ENCODE assay signal across 9 mouse cellular contexts in the genomic region with DNA sequence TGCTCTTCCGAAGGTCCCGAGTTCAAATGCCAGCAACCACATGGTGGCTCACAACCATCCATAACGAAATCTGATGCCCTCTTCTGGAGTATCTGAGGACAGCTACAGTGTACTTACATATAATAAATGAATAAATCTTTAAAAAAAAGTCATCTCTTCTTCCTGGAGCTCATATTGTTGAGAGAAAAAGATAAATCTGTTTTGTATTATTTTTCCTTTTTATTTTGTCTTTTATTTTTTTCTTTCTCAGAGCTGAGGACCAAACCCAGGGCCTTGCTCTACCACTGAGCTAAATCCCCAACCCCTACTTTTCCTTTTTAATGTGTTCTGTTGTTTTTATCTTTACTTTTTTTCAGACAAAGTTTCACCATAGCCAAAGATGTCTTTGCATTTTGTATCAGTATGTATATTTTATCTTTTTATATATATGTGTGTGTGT. TPM values are rescaled to one million over a fixed set of nuclear protein-coding genes. Genes with fewer than 3 reads are reported as not detected.
DNase-seq lines count a peak whose midpoint lies in the region; ATAC-seq lines count a peak whose summit lies in the region.
"Not testable (repeated sequence)": the region's sequence is repeated elsewhere in the genome, so short reads cannot be mapped to it uniquely, and the experiment has no call there.
"Had no signal": no experiment of that assay in that cellular context is flagged by ENCODE, and none has a peak within 500 bp of the region (broad histone marks: within the 10 kb centered on the region; RNA-seq: fewer than 3 reads in every experiment).

No protein-coding gene starts in this region.

- not testable (repeated sequence) for H3K4me1 ChIP-seq in brown adipose tissue, adult 24 weeks (ENCODE audit: control insufficient read depth, insufficient read depth, insufficient read length, low read length)
- H3K4me1 ChIP-seq in forebrain, embryonic 14.5 days (ENCODE audit: control insufficient read depth, insufficient read depth, low read length) = peaks cover 20% of the 10 kb centered on the region
- H3K4me1 ChIP-seq in hindbrain, embryonic 10.5 days (replicated peaks) = peaks cover 21% of the 10 kb centered on the region
- H3K4me1 ChIP-seq in kidney, embryonic 14.5 days (ENCODE audit: control insufficient read depth, insufficient read depth, low read length) = peaks cover 14% of the 10 kb centered on the region
- peaks cover 37% of the 10 kb centered on the region for H3K4me1 ChIP-seq in liver, embryonic 12.5 days
- peaks cover 23% of the 10 kb centered on the region for H3K4me1 ChIP-seq in midbrain, embryonic 10.5 days
- peaks cover 28% of the 10 kb centered on the region for H3K4me1 ChIP-seq in neural tube, embryonic 15.5 days

- peaks cover 14% of the 10 kb centered on the region for H3K36me3 ChIP-seq in forebrain, embryonic 14.5 days (ENCODE audit: control insufficient read depth, insufficient read depth, low read length)
- peaks cover 33% of the 10 kb centered on the region for H3K36me3 ChIP-seq in hindbrain, embryonic 10.5 days
- peaks cover 29% of the 10 kb centered on the region for H3K36me3 ChIP-seq in kidney, embryonic 14.5 days (ENCODE audit: control insufficient read depth, insufficient read depth, low read length)
- H3K36me3 ChIP-seq in liver, embryonic 12.5 days = peaks cover 31% of the 10 kb centered on the region
- H3K36me3 ChIP-seq in midbrain, embryonic 10.5 days = peaks cover 31% of the 10 kb centered on the region
- not testable (repeated sequence) for H3K36me3 ChIP-seq in neural tube, embryonic 15.5 days

- 10% methylated on average over 3 of the region's 3 CpGs for WGBS in forebrain, embryonic 14.5 days
- 9% methylated on average over 3 of the region's 3 CpGs for WGBS in hindbrain, embryonic 10.5 days
- 3% methylated on average over 3 of the region's 3 CpGs for WGBS in kidney, embryonic 14.5 days
- 2% methylated on average over 3 of the region's 3 CpGs for WGBS in liver, embryonic 12.5 days (ENCODE audit: insufficient replicate concordance)
- WGBS in midbrain, embryonic 10.5 days = 10% methylated on average over 3 of the region's 3 CpGs
- WGBS in neural tube, embryonic 15.5 days = 3% methylated on average over 3 of the region's 3 CpGs

- not testable (repeated sequence) for H3K9ac ChIP-seq in forebrain, embryonic 14.5 days (ENCODE audit: low read length); kidney, embryonic 14.5 days (ENCODE audit: low read depth, low read length)
- peak overlapping the region; percentile 70 for H3K9ac ChIP-seq in liver, embryonic 12.5 days
- peak overlapping the region; percentile 49 for H3K9ac ChIP-seq in neural tube, embryonic 15.5 days (replicated peaks)

- H3K9me3 ChIP-seq in forebrain, embryonic 14.5 days (replicated peaks; ENCODE audit: control insufficient read depth, low read length); hindbrain, embryonic 10.5 days; kidney, embryonic 14.5 days (ENCODE audit: control insufficient read depth, low read length); liver, embryonic 12.5 days (replicated peaks); midbrain, embryonic 10.5 days (replicated peaks); neural tube, embryonic 15.5 days (replicated peaks): not testable (repeated sequence)

- peak; percentile 58 for DNase-seq in 416B (ENCODE audit: low read depth)
- DNase-seq in forebrain, embryonic 14.5 days (ENCODE audit: low spot score); hindbrain, embryonic 10.5 days (ENCODE audit: low spot score); midbrain, embryonic 10.5 days (ENCODE audit: low spot score): not testable (repeated sequence)

- not testable (repeated sequence) for H3K27me3 ChIP-seq in forebrain, embryonic 14.5 days (replicated peaks; ENCODE audit: control insufficient read depth, insufficient read depth, low read length); hindbrain, embryonic 10.5 days (ENCODE audit: insufficient read depth, poor library complexity, severe bottlenecking); kidney, embryonic 14.5 days (ENCODE audit: control insufficient read depth, insufficient read depth, low read length); liver, embryonic 12.5 days (replicated peaks); midbrain, embryonic 10.5 days (ENCODE audit: low read depth, poor library complexity, severe bottlenecking); neural tube, embryonic 15.5 days (replicated peaks)

- H3K27ac ChIP-seq in brown adipose tissue, adult 24 weeks (replicated peaks; ENCODE audit: low read depth, low read length) = peak overlapping the region; percentile 48; the same call in 1 of the 2 replicates
- not testable (repeated sequence) for H3K27ac ChIP-seq in forebrain, embryonic 14.5 days (ENCODE audit: low read depth, low read length); kidney, embryonic 14.5 days (ENCODE audit: low read depth, low read length)
- H3K27ac ChIP-seq in hindbrain, embryonic 10.5 days = peak overlapping the region; percentile 99
- H3K27ac ChIP-seq in liver, embryonic 12.5 days = peak overlapping the region; percentile 98
- H3K27ac ChIP-seq in midbrain, embryonic 10.5 days (replicated peaks) = peak overlapping the region; percentile 99
- H3K27ac ChIP-seq in neural tube, embryonic 15.5 days (replicated peaks) = peak overlapping the region; percentile 95

- peak overlapping the region; percentile 53 for H3K4me2 ChIP-seq in forebrain, embryonic 14.5 days (ENCODE audit: low read length)
- peak overlapping the region; percentile 55 for H3K4me2 ChIP-seq in kidney, embryonic 14.5 days (replicated peaks; ENCODE audit: low read depth, low read length)
- peak overlapping the region; percentile 78 for H3K4me2 ChIP-seq in liver, embryonic 12.5 days
- H3K4me2 ChIP-seq in neural tube, embryonic 15.5 days = peak overlapping the region; percentile 68

- H3K4me3 ChIP-seq in brown adipose tissue, adult 24 weeks (ENCODE audit: insufficient read depth, low read depth, low read length) = peak overlapping the region; percentile 61
- peak overlapping the region; percentile 65 for H3K4me3 ChIP-seq in forebrain, embryonic 14.5 days (ENCODE audit: low read depth, low read length)
- H3K4me3 ChIP-seq in hindbrain, embryonic 10.5 days = peak overlapping the region; percentile 83
- H3K4me3 ChIP-seq in kidney, embryonic 14.5 days (ENCODE audit: low read length) = peak overlapping the region; percentile 46
- H3K4me3 ChIP-seq in liver, embryonic 12.5 days = peak overlapping the region; percentile 90
- H3K4me3 ChIP-seq in midbrain, embryonic 10.5 days = peak overlapping the region; percentile 91
- H3K4me3 ChIP-seq in neural tube, embryonic 15.5 days (replicated peaks) = peak overlapping the region; percentile 63

- ATAC-seq in forebrain, embryonic 14.5 days = peak; percentile 40
- not testable (repeated sequence) for ATAC-seq in kidney, embryonic 14.5 days (ENCODE audit: low FRiP score, low TSS enrichment)
- ATAC-seq in liver, embryonic 12.5 days = peak; percentile 30
- peak; percentile 46 for ATAC-seq in neural tube, embryonic 15.5 days (ENCODE audit: low FRiP score)

RNA-seq across cellular contexts. Expression of a gene that starts 0.8 kb away (rescaled TPM):
- polyA plus RNA-seq in brown adipose tissue, adult 24 weeks (2012; ENCODE audit: insufficient read depth, insufficient read length, missing spikeins) = 69.0 and 82.7 TPM in 2 replicates
- polyA plus RNA-seq in forebrain, embryonic 14.5 days (2014; fragmentation: Nextera tagmentation; extraction: Ambion mirVana) = 95.7 and 99.4 TPM in 2 replicates
- polyA plus RNA-seq in hindbrain, embryonic 10.5 days (2016; fragmentation: Nextera tagmentation; extraction: Ambion mirVana) = 223 and 271 TPM in 2 replicates
- polyA plus RNA-seq in kidney, embryonic 14.5 days (2014; fragmentation: Nextera tagmentation; extraction: Ambion mirVana) = 100 and 171 TPM in 2 replicates
- 170 and 179 TPM in 2 replicates for polyA plus RNA-seq in liver, embryonic 12.5 days (2016; fragmentation: Nextera tagmentation; extraction: Ambion mirVana)
- polyA plus RNA-seq in midbrain, embryonic 10.5 days (2016; fragmentation: Nextera tagmentation; extraction: Ambion mirVana) = 254 and 268 TPM in 2 replicates
- 166 and 190 TPM in 2 replicates for polyA plus RNA-seq in neural tube, embryonic 15.5 days (2015; fragmentation: Nextera tagmentation; extraction: Ambion mirVana)

RNA-seq across cellular contexts. Expression of a gene that starts 9.1 kb away (rescaled TPM):
- polyA plus RNA-seq in brown adipose tissue, adult 24 weeks (2012; ENCODE audit: insufficient read depth, insufficient read length, missing spikeins) = 1.0 TPM in 1 of 2 replicates, not detected in the other
- not detected in 2 replicates for polyA plus RNA-seq in forebrain, embryonic 14.5 days (2014; fragmentation: Nextera tagmentation; extraction: Ambion mirVana)
- polyA plus RNA-seq in hindbrain, embryonic 10.5 days (2016; fragmentation: Nextera tagmentation; extraction: Ambion mirVana) = 0.07 TPM in 1 of 2 replicates, not detected in the other
- polyA plus RNA-seq in kidney, embryonic 14.5 days (2014; fragmentation: Nextera tagmentation; extraction: Ambion mirVana) = not detected in 2 replicates
- 0.05 and 0.10 TPM in 2 replicates for polyA plus RNA-seq in liver, embryonic 12.5 days (2016; fragmentation: Nextera tagmentation; extraction: Ambion mirVana)
- polyA plus RNA-seq in midbrain, embryonic 10.5 days (2016; fragmentation: Nextera tagmentation; extraction: Ambion mirVana) = not detected in 2 replicates
- polyA plus RNA-seq in neural tube, embryonic 15.5 days (2015; fragmentation: Nextera tagmentation; extraction: Ambion mirVana) = 0.08 and 0.09 TPM in 2 replicates

RNA-seq across cellular contexts. Expression of a gene that starts 17.1 kb away (rescaled TPM):
- not detected in 2 replicates for polyA plus RNA-seq in brown adipose tissue, adult 24 weeks (2012; ENCODE audit: insufficient read depth, insufficient read length, missing spikeins)
- 0.22 TPM in 1 of 2 replicates, not detected in the other for polyA plus RNA-seq in forebrain, embryonic 14.5 days (2014; fragmentation: Nextera tagmentation; extraction: Ambion mirVana)
- 1.0 and 1.1 TPM in 2 replicates for polyA plus RNA-seq in hindbrain, embryonic 10.5 days (2016; fragmentation: Nextera tagmentation; extraction: Ambion mirVana)
- polyA plus RNA-seq in kidney, embryonic 14.5 days (2014; fragmentation: Nextera tagmentation; extraction: Ambion mirVana) = 1.3 and 1.4 TPM in 2 replicates
- polyA plus RNA-seq in liver, embryonic 12.5 days (2016; fragmentation: Nextera tagmentation; extraction: Ambion mirVana) = 0.81 and 0.87 TPM in 2 replicates
- 0.51 and 0.61 TPM in 2 replicates for polyA plus RNA-seq in midbrain, embryonic 10.5 days (2016; fragmentation: Nextera tagmentation; extraction: Ambion mirVana)
- 0.91 TPM in 1 of 2 replicates, not detected in the other for polyA plus RNA-seq in neural tube, embryonic 15.5 days (2015; fragmentation: Nextera tagmentation; extraction: Ambion mirVana)

RNA-seq across cellular contexts. Expression of a gene that starts 24.3 kb away (rescaled TPM):
- polyA plus RNA-seq in brown adipose tissue, adult 24 weeks (2012; ENCODE audit: insufficient read depth, insufficient read length, missing spikeins) = not detected in 2 replicates
- 0.46 TPM in 1 of 2 replicates, not detected in the other for polyA plus RNA-seq in forebrain, embryonic 14.5 days (2014; fragmentation: Nextera tagmentation; extraction: Ambion mirVana)
- polyA plus RNA-seq in hindbrain, embryonic 10.5 days (2016; fragmentation: Nextera tagmentation; extraction: Ambion mirVana) = 0.60 and 1.5 TPM in 2 replicates
- polyA plus RNA-seq in kidney, embryonic 14.5 days (2014; fragmentation: Nextera tagmentation; extraction: Ambion mirVana) = not detected in 2 replicates
- polyA plus RNA-seq in liver, embryonic 12.5 days (2016; fragmentation: Nextera tagmentation; extraction: Ambion mirVana) = not detected in 2 replicates
- polyA plus RNA-seq in midbrain, embryonic 10.5 days (2016; fragmentation: Nextera tagmentation; extraction: Ambion mirVana) = not detected in 2 replicates
- 0.24 TPM in 1 of 2 replicates, not detected in the other for polyA plus RNA-seq in neural tube, embryonic 15.5 days (2015; fragmentation: Nextera tagmentation; extraction: Ambion mirVana)
- polyA plus RNA-seq: large intestine, adult 2 months had no signal

RNA-seq across cellular contexts. Expression of a gene that starts 26.0 kb away (rescaled TPM):
- polyA plus RNA-seq in brown adipose tissue, adult 24 weeks (2012; ENCODE audit: insufficient read depth, insufficient read length, missing spikeins) = not detected in 2 replicates
- polyA plus RNA-seq in forebrain, embryonic 14.5 days (2014; fragmentation: Nextera tagmentation; extraction: Ambion mirVana) = 6.2 and 11.0 TPM in 2 replicates
- polyA plus RNA-seq in hindbrain, embryonic 10.5 days (2016; fragmentation: Nextera tagmentation; extraction: Ambion mirVana) = 0.89 and 1.5 TPM in 2 replicates
- polyA plus RNA-seq in kidney, embryonic 14.5 days (2014; fragmentation: Nextera tagmentation; extraction: Ambion mirVana) = 0.57 and 0.66 TPM in 2 replicates
- polyA plus RNA-seq in liver, embryonic 12.5 days (2016; fragmentation: Nextera tagmentation; extraction: Ambion mirVana) = 0.38 TPM in 1 of 2 replicates, not detected in the other
- polyA plus RNA-seq in midbrain, embryonic 10.5 days (2016; fragmentation: Nextera tagmentation; extraction: Ambion mirVana) = 1.0 and 1.4 TPM in 2 replicates
- polyA plus RNA-seq in neural tube, embryonic 15.5 days (2015; fragmentation: Nextera tagmentation; extraction: Ambion mirVana) = 48.2 and 58.3 TPM in 2 replicates
